Mouse (Mus musculus): Measurements from ENCODE around the gene Mapk11. TPM values are rescaled to one million over a fixed set of nuclear protein-coding genes. Genes with fewer than 3 reads are reported as not detected.
A peak's percentile ranks its signal among the peaks of the same experiment; 100 is the strongest.

The Mapk11 gene
- polyA plus RNA-seq, 1 experiment from 2014 or later, result 43.2 TPM

- Histone ChIP-seq H3K4me3 (ENCODE audit: low read depth, low read length) (no peak overlapping the region), H3K9ac (ENCODE audit: low read length) (peak overlapping the region; percentile 29; the same call in 1 of the 2 replicates), H3K4me2 (ENCODE audit: low read depth, low read length, severe bottlenecking) (peak overlapping the region; percentile 88; the same call in 1 of the 2 replicates), H3K4me1 (replicated peaks; ENCODE audit: control insufficient read depth, insufficient read depth, low read length) (peaks cover 56% of the 10 kb centered on the region), H3K27me3 (ENCODE audit: control insufficient read depth, insufficient read depth, low read length) (no peaks in the 10 kb centered on the region), H3K27ac (ENCODE audit: low read depth, low read length) (peak overlapping the region; percentile 31; the same call in 1 of the 2 replicates), H3K36me3 (ENCODE audit: control insufficient read depth, insufficient read depth, low read length) (no peaks in the 10 kb centered on the region), H3K9me3 (ENCODE audit: control insufficient read depth, low read length) (no peaks in the 10 kb centered on the region)
- ATAC-seq (replicated peaks; ENCODE audit: low FRiP score) (no peak), DNase-seq (ENCODE audit: low spot score) (no peak)
- 85% methylated on average over 3 of the region's 4 CpGs for WGBS
Observed at GRCm38 (mm10) chr15:89177576-89178259, 28.3 kb upstream of the Mapk11 start.

- peak overlapping the region; percentile 31; the same call in 1 of the 2 replicates for H3K27ac ChIP-seq (ENCODE audit: low read depth, low read length)
- 19% methylated on average over 5 of the region's 5 CpGs for WGBS
- H3K4me1 ChIP-seq (replicated peaks; ENCODE audit: control insufficient read depth, insufficient read depth, low read length), result peaks cover 59% of the 10 kb centered on the region
- ATAC-seq (replicated peaks; ENCODE audit: low FRiP score) (no peak), DNase-seq (ENCODE audit: low spot score) (peak; percentile 69)
- no peak overlapping the region for H3K4me3 ChIP-seq (ENCODE audit: low read depth, low read length)
- no peaks in the 10 kb centered on the region for H3K9me3 ChIP-seq (ENCODE audit: control insufficient read depth, low read length)
- H3K9ac ChIP-seq (ENCODE audit: low read length), result peak overlapping the region; percentile 29; the same call in 1 of the 2 replicates
- H3K36me3 ChIP-seq (ENCODE audit: control insufficient read depth, insufficient read depth, low read length), result no peaks in the 10 kb centered on the region
- H3K4me2 ChIP-seq (ENCODE audit: low read depth, low read length, severe bottlenecking), result no peak overlapping the region; the same call in 1 of the 2 replicates
- H3K27me3 ChIP-seq (ENCODE audit: control insufficient read depth, insufficient read depth, low read length), result no peaks in the 10 kb centered on the region
Observed at GRCm38 (mm10) chr15:89177121-89177520, 27.7 kb upstream of the Mapk11 start.

- Histone ChIP-seq H3K4me1 (replicated peaks; ENCODE audit: control insufficient read depth, insufficient read depth, low read length) (peaks cover 56% of the 10 kb centered on the region), H3K4me2 (ENCODE audit: low read depth, low read length, severe bottlenecking) (no peak overlapping the region), H3K4me3 (ENCODE audit: low read depth, low read length) (no peak overlapping the region), H3K9ac (ENCODE audit: low read length) (no peak overlapping the region), H3K27ac (ENCODE audit: low read depth, low read length) (no peak overlapping the region), H3K27me3 (ENCODE audit: control insufficient read depth, insufficient read depth, low read length) (no peaks in the 10 kb centered on the region), H3K36me3 (ENCODE audit: control insufficient read depth, insufficient read depth, low read length) (no peaks in the 10 kb centered on the region), H3K9me3 (ENCODE audit: control insufficient read depth, low read length) (no peaks in the 10 kb centered on the region)
- ATAC-seq (replicated peaks; ENCODE audit: low FRiP score), result no peak
- DNase-seq (ENCODE audit: low spot score), result no peak
- 88% methylated on average over 13 of the region's 13 CpGs for WGBS
Observed at GRCm38 (mm10) chr15:89175411-89176155, 26.2 kb upstream of the Mapk11 start.

DNA sequence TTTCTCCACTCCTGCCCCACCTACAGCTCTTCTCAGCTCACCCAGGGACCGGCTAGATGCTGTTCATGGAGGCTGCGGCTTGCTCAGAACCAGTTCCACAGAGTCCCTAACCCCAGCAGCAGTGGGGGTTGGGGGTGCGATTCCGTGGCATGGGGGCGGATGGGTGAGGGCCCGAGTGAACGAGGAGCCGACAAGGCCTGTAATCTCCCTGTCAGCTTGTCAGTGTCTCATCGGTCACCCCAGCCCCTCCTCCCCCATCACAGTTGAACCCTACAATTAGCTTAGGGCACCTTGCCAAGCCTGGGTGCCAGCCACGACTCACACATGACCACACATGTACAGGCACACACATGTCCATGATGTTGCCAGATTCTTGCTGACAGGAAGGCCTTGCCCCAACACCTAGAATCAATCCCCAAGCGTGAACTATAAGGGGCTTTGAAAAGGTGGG lies 25.5 kb upstream of the Mapk11 start:
- H3K4me1 ChIP-seq (replicated peaks; ENCODE audit: control insufficient read depth, insufficient read depth, low read length), result peaks cover 60% of the 10 kb centered on the region
- no peak overlapping the region for H3K4me3 ChIP-seq (ENCODE audit: low read depth, low read length)
- H3K9me3 ChIP-seq (ENCODE audit: control insufficient read depth, low read length), result no peaks in the 10 kb centered on the region
- H3K4me2 ChIP-seq (ENCODE audit: low read depth, low read length, severe bottlenecking), result no peak overlapping the region
- DNase-seq (ENCODE audit: low spot score), result no peak
- H3K9ac ChIP-seq (ENCODE audit: low read length), result no peak overlapping the region
- ATAC-seq (replicated peaks; ENCODE audit: low FRiP score), result no peak
- H3K27me3 ChIP-seq (ENCODE audit: control insufficient read depth, insufficient read depth, low read length), result no peaks in the 10 kb centered on the region
- WGBS, result 58% methylated on average over 11 of the region's 11 CpGs
- no peak overlapping the region for H3K27ac ChIP-seq (ENCODE audit: low read depth, low read length)
- H3K36me3 ChIP-seq (ENCODE audit: control insufficient read depth, insufficient read depth, low read length), result no peaks in the 10 kb centered on the region

DNA sequence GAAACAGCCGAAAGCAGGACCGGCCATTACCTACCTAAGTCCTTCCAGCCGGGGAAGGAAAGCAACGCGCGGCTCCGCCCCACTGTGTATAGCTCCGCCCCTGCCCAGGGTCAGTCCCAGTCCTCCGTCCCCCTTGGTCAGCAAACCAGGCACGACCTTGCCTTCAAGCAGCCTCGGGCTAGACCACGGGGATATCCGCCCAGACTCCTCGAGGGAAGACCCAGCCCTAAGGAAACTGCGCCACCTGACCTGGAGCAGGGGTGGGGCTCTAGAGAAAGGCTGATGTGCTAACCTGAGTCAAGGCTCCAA lies 24.4 kb upstream of the Mapk11 start:
- DNase-seq (ENCODE audit: low spot score), result peak; percentile 78
- peak overlapping the region; percentile 59 for H3K9ac ChIP-seq (ENCODE audit: low read length)
- H3K4me2 ChIP-seq (ENCODE audit: low read depth, low read length, severe bottlenecking), result peak overlapping the region; percentile 99
- H3K4me3 ChIP-seq (ENCODE audit: low read depth, low read length), result peak overlapping the region; percentile 49
- no peak overlapping the region for H3K27ac ChIP-seq (ENCODE audit: low read depth, low read length)
- H3K36me3 ChIP-seq (ENCODE audit: control insufficient read depth, insufficient read depth, low read length), result no peaks in the 10 kb centered on the region
- no peaks in the 10 kb centered on the region for H3K27me3 ChIP-seq (ENCODE audit: control insufficient read depth, insufficient read depth, low read length)
- peaks cover 60% of the 10 kb centered on the region for H3K4me1 ChIP-seq (replicated peaks; ENCODE audit: control insufficient read depth, insufficient read depth, low read length)
- peak; percentile 37; the same call in 1 of the 2 replicates for ATAC-seq (replicated peaks; ENCODE audit: low FRiP score)
- WGBS, result 1% methylated on average over 15 of the region's 15 CpGs
- no peaks in the 10 kb centered on the region for H3K9me3 ChIP-seq (ENCODE audit: control insufficient read depth, low read length)

DNA sequence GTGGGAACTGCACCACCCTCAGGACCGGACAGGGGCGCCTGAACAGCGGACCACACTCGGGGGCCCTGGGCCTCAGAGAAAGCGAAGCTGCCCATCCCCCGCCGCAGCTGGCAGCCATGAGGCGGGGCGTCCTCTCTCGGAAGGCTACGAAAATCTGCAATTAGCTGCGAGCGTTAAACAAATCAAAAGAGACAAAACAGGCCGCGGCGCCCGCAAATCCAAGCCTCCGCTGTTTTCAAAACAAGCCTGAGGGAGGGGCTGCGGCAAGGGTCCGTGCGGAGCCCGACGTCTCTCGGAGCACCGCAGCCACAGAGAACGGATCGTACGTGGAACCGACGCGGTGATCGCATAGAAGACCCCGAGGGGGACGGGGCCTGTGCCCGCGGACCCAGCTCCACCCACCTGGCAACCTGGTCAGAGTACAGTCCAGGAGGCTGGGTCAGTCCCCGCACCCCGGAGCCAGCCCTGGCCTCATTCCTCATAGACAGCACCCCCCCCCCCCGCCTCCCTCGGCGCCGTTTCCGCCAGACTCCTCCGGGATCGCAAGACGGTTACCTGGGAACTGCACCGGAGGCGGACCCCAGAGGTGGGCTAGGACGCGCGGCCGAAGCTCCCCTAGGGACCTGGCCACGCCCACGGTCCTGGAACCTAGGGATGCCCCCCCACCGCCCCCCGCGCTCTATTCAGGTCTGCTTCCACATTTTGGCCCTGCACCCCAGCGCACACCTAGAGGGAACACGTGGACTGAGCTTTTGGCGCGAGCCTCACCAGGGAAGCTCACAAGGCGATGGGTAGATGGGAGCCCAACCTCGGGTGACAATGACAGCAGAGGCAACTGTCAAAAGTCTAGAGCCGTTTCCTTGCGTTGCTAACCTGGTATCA lies 23.8 kb upstream of the Mapk11 start:
- Histone ChIP-seq H3K4me3 (ENCODE audit: low read depth, low read length) (peak overlapping the region; percentile 49), H3K4me1 (replicated peaks; ENCODE audit: control insufficient read depth, insufficient read depth, low read length) (peaks cover 54% of the 10 kb centered on the region), H3K9ac (ENCODE audit: low read length) (peak overlapping the region; percentile 59), H3K27me3 (ENCODE audit: control insufficient read depth, insufficient read depth, low read length) (no peaks in the 10 kb centered on the region), H3K4me2 (ENCODE audit: low read depth, low read length, severe bottlenecking) (peak overlapping the region; percentile 99), H3K27ac (ENCODE audit: low read depth, low read length) (peak overlapping the region; percentile 79), H3K9me3 (ENCODE audit: control insufficient read depth, low read length) (no peaks in the 10 kb centered on the region), H3K36me3 (ENCODE audit: control insufficient read depth, insufficient read depth, low read length) (no peaks in the 10 kb centered on the region; the same call in 1 of the 2 replicates)
- ATAC-seq (replicated peaks; ENCODE audit: low FRiP score) (peak; percentile 66), DNase-seq (ENCODE audit: low spot score) (peak; percentile 82)
- under 1% methylated on average over 65 of the region's 65 CpGs for WGBS

DNA sequence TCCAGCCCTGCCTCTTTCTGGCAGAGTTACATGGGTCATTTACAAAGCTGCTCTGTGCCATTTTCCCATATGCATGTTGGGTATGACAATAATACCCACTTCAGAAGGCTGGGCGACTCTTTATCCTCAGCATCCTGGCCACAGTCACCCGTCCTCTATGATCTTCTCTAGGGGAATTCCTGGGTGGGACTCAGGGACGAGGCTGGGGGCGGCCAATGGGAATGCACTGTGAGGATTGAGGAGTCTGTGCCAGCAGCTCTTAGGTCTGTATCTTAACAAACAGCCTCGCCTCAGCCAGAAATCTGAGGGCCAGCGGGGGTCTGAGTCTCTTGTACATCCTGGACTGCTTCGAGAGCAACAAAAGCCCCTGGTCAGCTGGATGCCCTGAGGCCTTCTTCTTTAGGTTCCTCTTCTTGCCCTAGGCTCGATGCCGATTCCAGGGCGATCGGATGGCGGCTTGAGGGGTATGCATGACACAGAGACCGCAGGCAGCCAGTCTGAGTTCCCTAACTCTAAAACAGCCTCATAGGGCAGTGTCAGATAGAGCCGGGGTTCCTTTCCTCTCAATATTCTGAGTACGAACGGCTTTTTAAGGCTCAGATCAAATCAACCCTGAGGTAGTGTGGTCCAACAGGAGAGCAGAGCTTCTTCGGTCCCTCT lies 23.0 kb upstream of the Mapk11 start:
- Histone ChIP-seq H3K27ac (ENCODE audit: low read depth, low read length) (peak overlapping the region; percentile 79), H3K4me2 (ENCODE audit: low read depth, low read length, severe bottlenecking) (peak overlapping the region; percentile 99), H3K36me3 (ENCODE audit: control insufficient read depth, insufficient read depth, low read length) (peaks cover 3% of the 10 kb centered on the region; the same call in 1 of the 2 replicates), H3K9me3 (ENCODE audit: control insufficient read depth, low read length) (no peaks in the 10 kb centered on the region), H3K4me1 (replicated peaks; ENCODE audit: control insufficient read depth, insufficient read depth, low read length) (peaks cover 47% of the 10 kb centered on the region), H3K4me3 (ENCODE audit: low read depth, low read length) (peak overlapping the region; percentile 49), H3K27me3 (ENCODE audit: control insufficient read depth, insufficient read depth, low read length) (no peaks in the 10 kb centered on the region), H3K9ac (ENCODE audit: low read length) (peak overlapping the region; percentile 59)
- 23% methylated on average over 17 of the region's 17 CpGs for WGBS
- DNase-seq (ENCODE audit: low spot score) (no peak), ATAC-seq (replicated peaks; ENCODE audit: low FRiP score) (no peak)

All from forebrain, embryonic 11.5 days (tissue).